Comparison of ENCODE assay signal across 8 mouse cellular contexts in genomic region chrX:73672879-73673618, GRCm38 (mm10). TPM values are rescaled to one million over a fixed set of nuclear protein-coding genes. Genes with fewer than 3 reads are reported as not detected.
DNase-seq lines count a peak whose midpoint lies in the region; ATAC-seq and TF ChIP-seq lines count a peak whose summit lies in the region.

Slc6a8 (plus strand) TSS chrX:73673150.

- peak within 1 kb of the TSS; percentile 76 for H3K9ac ChIP-seq in limb, embryonic 14.5 days (ENCODE audit: low read depth, low read length, severe bottlenecking)
- peak within 1 kb of the TSS; percentile 77 for H3K9ac ChIP-seq in midbrain, embryonic 16.5 days (ENCODE audit: low read depth, low read length)

- no peak for DNase-seq in thymus, adult 2 months
- no peak for DNase-seq in thymus, adult 18-20 months
- peak; percentile 75 for DNase-seq in embryo, embryonic 9.5 days (ENCODE audit: extremely low spot score)
- peak; percentile 64 for DNase-seq in heart, adult 8-10 months (ENCODE audit: low spot score)
- peak; percentile 55 to 74 for DNase-seq in kidney, adult 8-10 months
- DNase-seq in limb, embryonic 14.5 days (ENCODE audit: low spot score) = peak; percentile 68
- peak; percentile 22 for DNase-seq in thymus, postnatal 25 days

- H3K4me3 ChIP-seq in thymus, adult 2 months (ENCODE audit: control insufficient read depth, insufficient read depth, low read length) = peak within 1 kb of the TSS; percentile 64
- peak within 1 kb of the TSS; percentile 55 for H3K4me3 ChIP-seq in limb, embryonic 14.5 days (replicated peaks; ENCODE audit: low read length)
- H3K4me3 ChIP-seq in midbrain, embryonic 16.5 days (ENCODE audit: low read depth, low read length) = peak within 1 kb of the TSS; percentile 61

- WGBS in thymus, adult 2 months = 1% methylated on average over 58 of the region's 72 CpGs
- 15% methylated on average over 24 of the region's 72 CpGs for whole genome bisulfite sequencing in limb, embryonic 14.5 days
- WGBS in midbrain, embryonic 16.5 days = 10% methylated on average over 12 of the region's 72 CpGs

- H3K9me3 ChIP-seq in limb, embryonic 14.5 days (ENCODE audit: control insufficient read depth, low read length) = no peaks in the 10 kb centered on the region
- H3K9me3 ChIP-seq in midbrain, embryonic 16.5 days (replicated peaks; ENCODE audit: control insufficient read depth, low read length, poor library complexity, severe bottlenecking) = no peaks in the 10 kb centered on the region; the same call in 1 of the 2 replicates

- TF ChIP-seq CTCF in thymus, adult 2 months (IDR thresholded peaks at IDR 0.05; ENCODE audit: borderline replicate concordance, control insufficient read depth, extremely low read depth, insufficient read depth, low read length, poor library complexity) = no peak

- no peaks in the 10 kb centered on the region; the same call in 1 of the 2 replicates for H3K27me3 ChIP-seq in thymus, adult 2 months (ENCODE audit: control insufficient read depth, insufficient read depth, low read length)
- H3K27me3 ChIP-seq in limb, embryonic 14.5 days (ENCODE audit: control insufficient read depth, insufficient read depth, low read length) = no peaks in the 10 kb centered on the region
- no peaks in the 10 kb centered on the region for H3K27me3 ChIP-seq in midbrain, embryonic 16.5 days (ENCODE audit: control insufficient read depth, insufficient read depth, low read depth, low read length)

- peak within 1 kb of the TSS; percentile 64 for H3K4me2 ChIP-seq in limb, embryonic 14.5 days (replicated peaks; ENCODE audit: low read depth, low read length, severe bottlenecking)
- H3K4me2 ChIP-seq in midbrain, embryonic 16.5 days (ENCODE audit: low read length) = peak within 1 kb of the TSS; percentile 80

- ATAC-seq in limb, embryonic 14.5 days (ENCODE audit: low FRiP score, low read depth) = peak; percentile 78
- peak; percentile 77 for ATAC-seq in midbrain, embryonic 16.5 days

- no peaks in the 10 kb centered on the region for H3K36me3 ChIP-seq in thymus, adult 2 months (ENCODE audit: control insufficient read depth, insufficient read depth, low read length)
- H3K36me3 ChIP-seq in limb, embryonic 14.5 days (ENCODE audit: control insufficient read depth, insufficient read depth, low read length) = peaks cover 9% of the 10 kb centered on the region; the same call in 1 of the 2 replicates
- H3K36me3 ChIP-seq in midbrain, embryonic 16.5 days (ENCODE audit: control insufficient read depth, insufficient read depth, low read length) = 0 out of 2 replicates have a peak, but pooled peaks cover 3% of the 10 kb centered on the region

- peaks cover 10% of the 10 kb centered on the region; the same call in 1 of the 2 replicates for H3K4me1 ChIP-seq in thymus, adult 2 months (replicated peaks; ENCODE audit: control insufficient read depth, insufficient read depth, low read length)
- 0 out of 2 replicates have a peak, but pooled peaks cover 3% of the 10 kb centered on the region for H3K4me1 ChIP-seq in limb, embryonic 14.5 days (ENCODE audit: control insufficient read depth, insufficient read depth, low read length)
- H3K4me1 ChIP-seq in midbrain, embryonic 16.5 days (ENCODE audit: control insufficient read depth, insufficient read depth, low read length) = peaks cover 12% of the 10 kb centered on the region

- H3K27ac ChIP-seq in thymus, adult 2 months (ENCODE audit: control insufficient read depth, insufficient read depth, low read length) = no peak within 1 kb of the TSS
- H3K27ac ChIP-seq in limb, embryonic 14.5 days (replicated peaks; ENCODE audit: low read depth, low read length) = peak within 1 kb of the TSS; percentile 58
- peak within 1 kb of the TSS; percentile 70 for H3K27ac ChIP-seq in midbrain, embryonic 16.5 days (ENCODE audit: low read length)

- no peak for TF ChIP-seq POLR2A in thymus, adult 2 months (IDR thresholded peaks at IDR 0.05; ENCODE audit: control insufficient read depth, extremely low read depth, insufficient read depth, low read length, poor library complexity)
- peak; percentile 49; the same call in 1 of the 2 replicates for TF ChIP-seq POLR2A in limb, embryonic 14.5 days (IDR thresholded peaks at IDR 0.05; ENCODE audit: borderline replicate concordance, extremely low read depth, insufficient read depth, insufficient read length)

RNA-seq across cellular contexts. Expression of gene Slc6a8, which starts in this region (rescaled TPM):
- 38.1 and 44.5 TPM in 2 replicates for polyA plus RNA-seq in thymus, adult 2 months (2012; rRNA removed)
- 100 to 1,000 TPM; 157 to 195 (median 180) TPM for total RNA-seq in heart, adult 8-10 months (2022)
- polyA plus RNA-seq in limb, embryonic 14.5 days (2012; rRNA removed) = 71.9 and 98.9 TPM in 2 replicates
- polyA plus RNA-seq in limb, embryonic 14.5 days (2014; fragmentation: Nextera tagmentation; extraction: Ambion mirVana) = 11.9 and 12.5 TPM in 2 replicates
- polyA plus RNA-seq in midbrain, embryonic 16.5 days (2015; fragmentation: Nextera tagmentation; extraction: Ambion mirVana) = 6.6 and 7.3 TPM in 2 replicates

Comparison
In these comparisons a context has a peak if more than half of its experiments do, and no peak if none do; other contexts are left out.
1. DNase-seq: peak in embryo, embryonic 9.5 days (single experiment), heart, adult 8-10 months (single experiment), kidney, adult 8-10 months (2 of 2), limb, embryonic 14.5 days (single experiment) and thymus, postnatal 25 days (single experiment); none in thymus, adult 2 months (single experiment) and thymus, adult 18-20 months (0 of 2).
2. Peak in every context shown above with its lines, with median percentiles within 50 percentile points of each other: H3K4me3 ChIP-seq.